Mouse (Mus musculus) mammary gland, adult 2 months (tissue): Measurements from ENCODE around the gene 1700034J05Rik. TPM values are rescaled to one million over a fixed set of nuclear protein-coding genes. Genes with fewer than 3 reads are reported as not detected.

Source experiments
- polyA plus RNA-seq: library from polyadenylated mRNA; depleted of rRNA; stranded (reverse); fragments of >200 nt; gene quantifications from 2 replicates; pipeline ENCODE4 v1.2.3, GENCODE M21; 2012; ENCODE audit warnings: low replicate concordance; rRNA removed

The 1700034J05Rik gene
- not detected in 2 replicates for polyA plus RNA-seq

DNA sequence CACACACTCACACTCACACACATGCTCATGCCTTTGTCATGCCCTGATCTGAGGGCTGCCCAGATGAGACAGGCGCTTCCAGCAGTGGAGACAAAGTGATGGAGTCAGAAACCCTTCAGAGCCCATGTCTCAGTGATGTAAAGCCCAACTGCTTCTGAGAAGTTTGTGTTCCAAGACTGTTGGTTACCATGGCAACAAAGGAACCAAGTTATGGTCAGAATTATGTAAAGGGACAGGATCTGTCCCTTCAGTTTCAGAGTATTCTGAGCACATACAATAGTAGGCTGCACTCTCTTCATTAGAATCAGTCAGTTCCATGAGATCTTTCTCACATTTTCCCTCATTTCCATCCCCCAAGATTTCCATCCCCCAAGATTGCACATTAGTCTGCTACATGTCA, at the start of gene 1700034J05Rik:
TSS of gene 1700034J05Rik (minus strand) at position 165 of the 400 bp plus-strand sequence.

Other genes starting within 250 kb of the 1700034J05Rik start
- 2.8 and 7.2 TPM in 2 replicates for gene Stk38l, start 229.4 kb downstream of the 1700034J05Rik start, polyA plus RNA-seq
- gene Arntl2, start 158.4 kb downstream of the 1700034J05Rik start, polyA plus RNA-seq = 9.6 and 13.0 TPM in 2 replicates
- not detected in 2 replicates for gene Smco2, start 104.3 kb downstream of the 1700034J05Rik start, polyA plus RNA-seq
- gene Ppfibp1, start 65.9 kb downstream of the 1700034J05Rik start, polyA plus RNA-seq = 15.1 and 22.5 TPM in 2 replicates
- gene Rep15, start 78.2 kb upstream of the 1700034J05Rik start, polyA plus RNA-seq = 0.13 TPM in 1 of 2 replicates, not detected in the other
- gene Mrps35, start 88.3 kb upstream of the 1700034J05Rik start, polyA plus RNA-seq = 5.8 and 7.0 TPM in 2 replicates
- 0.85 and 1.6 TPM in 2 replicates for gene Mansc4, start 132.6 kb upstream of the 1700034J05Rik start, polyA plus RNA-seq
- 15.5 and 16.0 TPM in 2 replicates for gene Klhl42, start 137.0 kb upstream of the 1700034J05Rik start, polyA plus RNA-seq